Mouse (Mus musculus) right cerebral cortex, postnatal 10 days (tissue): ENCODE data around the gene AC170998.1.
"Not testable (repeated sequence)": the region's sequence is repeated elsewhere in the genome, so short reads cannot be mapped to it uniquely, and the experiment has no call there.

ENCODE experiments used
- DNase-seq, 2 experiments: peaks; one replicate each; pipeline ENCODE4 v3.0.0; 2021; ENCODE audit warnings: low spot score in 2 of 2

AC170998.1 gene

DNA sequence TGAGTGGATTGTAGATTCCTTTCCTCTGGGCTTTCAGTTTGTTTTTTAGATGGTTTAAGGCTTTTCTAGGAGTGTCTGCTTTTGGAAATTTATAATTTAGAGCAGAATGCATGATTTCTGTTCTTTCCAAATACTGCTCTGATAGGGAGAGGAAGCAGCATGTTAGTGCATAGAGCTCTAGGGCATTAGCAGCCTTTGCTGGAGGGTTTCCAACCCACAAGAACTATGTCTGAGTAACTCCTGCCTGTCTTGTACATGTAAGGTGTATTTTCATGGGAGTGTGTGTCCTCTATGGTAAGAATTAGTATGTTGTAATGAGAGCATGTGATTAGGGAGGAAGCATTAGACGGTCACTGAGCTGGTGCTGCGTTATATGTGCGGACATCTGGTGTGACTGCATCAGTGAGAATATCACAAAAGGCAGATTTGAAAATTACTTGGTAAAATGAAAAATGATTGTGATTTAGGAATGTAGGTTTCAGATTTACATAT lies 18.7 kb upstream of the AC170998.1 start:
- DNase-seq: no peak

DNA sequence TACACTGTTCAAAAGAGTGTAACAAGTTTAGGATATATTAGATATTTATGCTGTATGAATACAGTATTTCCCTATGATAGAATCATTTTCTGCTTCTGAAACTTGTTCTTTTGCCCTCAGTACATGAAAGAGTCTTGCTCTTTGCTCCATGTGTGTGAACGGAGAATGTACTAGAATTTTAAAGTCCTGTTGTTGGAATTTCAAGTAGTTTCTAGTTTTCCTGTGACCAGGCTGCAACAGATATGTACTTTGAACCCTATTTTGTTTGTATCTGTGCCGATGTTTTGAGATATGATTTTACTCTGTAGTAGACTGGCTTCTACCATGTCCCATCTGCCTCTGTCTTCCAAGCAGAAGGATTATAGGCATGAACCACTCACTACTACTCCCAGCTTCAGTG lies 18.1 kb upstream of the AC170998.1 start:
- no peak for DNase-seq

DNA sequence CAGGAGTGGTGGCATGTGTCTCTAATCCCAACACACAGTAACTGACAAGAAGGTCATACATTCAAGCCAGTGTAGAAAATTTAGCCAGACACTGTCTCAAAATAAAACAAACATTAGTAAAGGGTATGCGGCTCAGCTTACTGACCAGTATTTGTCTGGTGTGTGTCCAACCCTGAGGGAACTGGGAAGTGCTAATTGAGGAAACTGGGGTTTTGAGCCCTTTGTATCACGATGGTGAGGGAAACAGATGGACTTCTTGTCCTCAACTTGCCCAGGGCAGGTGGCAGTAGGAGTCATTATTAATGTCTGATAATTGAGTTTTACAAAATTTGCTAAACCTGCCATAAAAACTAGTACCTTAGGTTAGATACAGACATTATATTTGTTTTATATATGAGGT lies 16.9 kb upstream of the AC170998.1 start:
- no peak for DNase-seq

DNA sequence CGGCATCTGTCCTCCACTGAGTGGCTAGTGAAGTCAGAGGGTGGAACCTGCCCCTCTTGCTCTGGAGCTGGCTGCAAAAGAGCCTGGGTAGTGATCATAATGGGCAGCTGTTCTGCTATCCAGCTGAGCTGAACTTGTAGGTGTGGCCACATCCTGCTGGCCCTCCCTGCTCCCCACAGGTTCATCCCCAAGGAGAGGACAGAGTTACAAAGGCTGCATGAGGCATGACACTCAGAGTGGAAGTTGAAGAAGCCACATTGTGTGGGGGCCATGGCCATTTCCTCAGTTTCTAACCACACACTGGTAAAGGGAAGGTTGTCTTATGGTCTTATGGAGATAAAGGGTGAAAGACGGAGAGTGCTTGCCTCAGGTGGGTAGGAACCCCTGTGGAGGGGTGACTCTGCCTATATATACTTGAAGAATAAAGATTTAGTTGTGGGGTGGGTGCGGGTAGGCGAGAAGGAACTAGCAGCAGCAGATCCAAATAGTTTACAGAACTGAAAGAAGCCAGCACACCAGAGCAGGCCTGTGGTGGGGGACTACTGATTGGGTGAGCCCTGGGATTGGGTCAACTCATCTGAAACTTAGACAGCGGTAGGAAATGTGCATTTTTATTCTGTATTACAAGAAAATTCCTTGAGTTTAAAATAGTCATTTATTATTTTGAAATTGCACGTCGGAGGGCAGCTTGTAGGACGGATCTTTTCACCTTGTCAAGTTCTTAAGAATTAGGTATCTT lies 16.2 kb upstream of the AC170998.1 start:
- no peak for DNase-seq

DNA sequence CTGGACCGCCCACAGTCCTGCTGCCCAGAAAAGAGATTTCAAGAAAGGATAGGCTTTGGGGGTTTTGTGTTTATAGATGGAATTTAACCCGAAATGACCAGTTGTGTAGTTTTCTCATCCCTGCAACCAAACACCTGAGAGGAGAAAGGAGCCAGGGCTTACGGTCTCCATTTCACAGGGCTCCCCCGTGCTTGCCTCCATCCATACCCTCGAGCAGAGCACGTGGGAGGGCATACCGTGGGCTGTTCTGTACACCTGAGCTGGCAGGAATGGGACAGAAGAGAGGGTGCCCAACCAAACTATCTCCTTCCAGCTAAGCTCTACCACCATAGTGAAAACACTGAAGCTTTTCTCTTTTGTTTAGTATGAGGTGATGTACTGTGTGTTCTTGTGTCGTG lies 15.6 kb upstream of the AC170998.1 start:
- DNase-seq: no peak

DNA sequence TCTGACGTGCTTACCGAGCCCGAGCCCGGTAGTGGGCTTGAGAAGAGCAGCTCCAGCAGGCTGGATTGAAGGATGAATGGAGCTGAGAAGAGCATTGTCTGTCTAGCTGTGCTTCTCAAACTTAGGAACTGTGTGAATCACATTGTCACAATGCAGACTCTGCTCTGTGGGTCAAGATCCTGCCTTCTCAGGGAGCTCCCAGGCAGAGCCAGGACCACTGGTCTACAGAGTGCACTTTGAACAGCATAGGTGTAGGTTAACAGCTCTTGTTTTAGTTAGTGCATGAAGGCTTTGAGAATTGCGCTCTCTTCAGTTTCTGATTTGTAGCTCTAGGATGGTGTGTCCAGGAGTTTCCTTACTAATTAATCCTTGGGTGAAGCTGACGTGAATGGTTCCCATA lies 14.6 kb upstream of the AC170998.1 start:
- DNase-seq: no peak

DNA sequence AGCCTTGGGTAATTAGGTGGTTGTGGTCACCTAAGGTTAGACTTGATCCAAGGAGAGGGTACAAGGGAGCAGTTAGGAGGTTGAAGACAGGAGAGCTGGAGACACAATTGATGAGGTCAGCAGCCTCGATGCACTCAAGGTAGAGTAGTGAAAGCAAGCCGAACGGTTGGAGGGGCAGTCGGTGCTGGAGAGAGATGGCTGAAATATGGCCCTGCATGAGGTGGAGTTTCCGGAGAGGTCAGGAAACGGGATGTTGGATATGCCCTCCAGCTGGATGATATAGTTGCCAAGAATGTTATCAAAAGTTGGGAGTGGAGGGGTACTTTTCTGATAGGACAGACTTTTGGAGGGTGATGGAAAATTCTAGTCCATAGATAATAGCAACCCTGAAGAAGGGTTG lies 13.6 kb upstream of the AC170998.1 start:
- no peak for DNase-seq

DNA sequence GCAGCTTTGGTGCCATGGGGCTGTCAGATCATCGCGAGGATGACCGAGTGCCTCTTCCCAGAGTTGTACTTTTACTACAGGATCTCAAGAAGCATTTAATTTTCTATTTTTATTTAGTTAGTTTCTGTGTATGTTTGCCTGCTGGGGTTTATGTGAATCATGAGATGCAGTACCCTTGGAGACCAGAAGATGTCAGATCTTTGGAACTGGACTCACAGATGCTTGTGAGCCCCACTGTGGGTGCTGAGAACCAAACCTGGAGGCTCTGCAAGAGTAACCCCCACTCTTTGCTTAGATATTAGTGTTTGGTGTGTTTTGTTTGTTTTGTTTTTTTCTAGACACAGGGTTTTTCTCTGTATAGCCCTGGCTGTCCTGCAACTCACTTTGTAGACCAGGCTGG lies 11.9 kb upstream of the AC170998.1 start:
- DNase-seq: no peak

DNA sequence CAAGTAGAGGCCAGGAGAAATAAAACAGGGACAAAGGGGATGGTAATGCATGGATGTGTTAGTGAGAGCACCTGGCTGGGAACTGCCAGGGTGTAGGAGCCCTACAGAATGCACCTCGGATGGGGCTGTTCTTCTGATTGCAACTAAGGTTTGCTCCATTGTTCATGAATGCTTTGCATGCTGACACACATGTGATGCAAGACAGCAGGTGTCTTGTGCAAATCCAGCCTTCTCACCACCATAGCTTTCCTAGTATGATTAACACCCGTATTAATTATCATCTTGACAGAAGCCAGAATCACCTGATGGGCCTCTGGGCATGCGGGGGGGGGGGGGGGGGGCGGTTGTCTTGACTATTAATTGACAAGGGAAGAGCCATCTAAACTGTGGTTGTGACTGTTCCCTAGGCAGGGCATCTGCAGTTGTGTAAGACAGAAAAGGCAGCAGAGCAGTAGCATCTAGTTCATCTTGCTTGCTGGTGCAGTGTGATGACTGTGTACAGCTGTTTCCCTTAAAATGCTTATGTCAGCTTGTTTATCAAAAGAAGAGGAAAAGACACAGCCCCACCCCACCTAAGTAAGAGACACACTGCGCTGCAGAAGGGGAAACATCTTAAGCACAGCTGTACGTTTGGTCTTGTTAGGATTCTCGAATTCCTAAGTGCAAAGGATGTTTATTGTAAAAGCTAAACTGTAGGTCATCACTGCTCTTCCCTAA lies 9.9 kb upstream of the AC170998.1 start:
- no peak for DNase-seq

DNA sequence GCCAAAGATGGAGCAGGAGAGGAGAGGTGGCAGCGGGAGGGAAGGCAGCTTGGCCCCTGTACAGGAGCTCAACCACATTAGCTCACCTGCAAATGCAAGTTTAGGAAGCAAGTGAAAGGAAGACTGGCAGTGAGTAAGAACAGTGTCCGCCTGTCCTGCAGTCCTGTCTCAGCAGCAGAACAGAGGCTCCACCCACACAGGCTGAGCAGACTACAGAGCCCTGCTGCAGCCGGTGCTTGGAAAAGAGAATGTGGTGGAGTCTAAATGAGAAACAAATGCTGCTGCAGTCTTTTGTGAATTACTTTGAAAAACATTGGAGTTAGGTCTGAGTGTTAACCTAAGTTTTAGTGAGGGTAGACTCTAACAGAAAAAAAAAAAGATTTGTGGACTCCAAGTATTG lies 8.3 kb upstream of the AC170998.1 start:
- DNase-seq: no peak

DNA sequence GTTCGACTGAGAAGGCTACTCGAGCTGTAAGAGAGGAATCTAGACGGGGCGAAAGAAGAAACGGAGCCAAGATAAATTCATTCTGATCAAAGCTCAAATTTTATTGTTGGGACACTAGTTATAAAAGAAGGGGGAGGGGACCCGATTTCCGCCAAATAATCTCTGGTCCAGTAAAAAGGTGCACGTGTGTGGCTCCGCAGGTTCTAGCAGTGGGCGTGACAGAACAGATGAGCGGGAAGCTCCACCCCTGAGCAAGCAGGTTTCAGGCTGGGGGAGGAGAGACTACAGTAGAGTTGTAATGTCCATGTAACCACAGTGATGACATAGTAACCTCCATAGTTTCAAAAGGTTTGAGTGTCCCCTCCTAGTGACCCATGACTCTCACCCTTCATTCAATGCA lies 1.6 kb downstream of the AC170998.1 start:
- not testable (repeated sequence) for DNase-seq

DNA sequence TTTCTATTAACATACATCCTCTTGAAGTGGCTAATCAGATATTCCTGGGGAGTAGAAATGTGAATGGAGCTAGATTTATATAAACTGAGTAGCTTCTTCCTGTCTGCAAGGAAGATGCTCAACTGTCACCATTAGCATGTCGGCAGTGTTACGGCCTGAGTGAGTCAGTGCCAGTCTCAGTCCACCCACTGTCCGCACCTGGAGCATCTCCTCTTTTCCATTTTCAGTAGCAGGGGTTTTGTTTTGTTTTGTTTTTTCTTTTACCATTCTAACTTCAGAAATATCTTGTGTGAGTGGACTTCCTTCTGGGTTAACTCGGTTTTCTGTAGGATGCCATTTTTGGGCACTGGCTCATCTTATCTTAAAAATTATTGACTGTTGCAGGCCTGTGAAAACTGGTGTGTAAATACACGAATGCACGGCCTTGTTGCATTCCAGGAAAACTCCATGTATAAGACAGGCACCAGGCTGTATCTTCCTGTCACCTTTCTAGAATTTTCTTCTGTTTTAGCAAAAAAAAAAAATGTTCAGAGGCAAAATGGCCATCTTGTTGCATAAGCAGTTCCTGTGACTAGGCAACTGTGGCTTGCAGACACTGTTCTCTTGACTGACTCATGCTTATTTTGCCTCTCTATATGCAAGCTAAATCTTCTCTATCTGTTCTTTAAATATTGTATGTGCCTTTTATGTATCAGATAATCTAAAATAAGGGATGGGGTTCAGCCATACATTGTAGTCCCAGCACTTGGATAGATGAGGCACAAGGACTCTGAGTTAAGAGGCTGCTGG lies 9.6 kb downstream of the AC170998.1 start:
- no peak for DNase-seq

DNA sequence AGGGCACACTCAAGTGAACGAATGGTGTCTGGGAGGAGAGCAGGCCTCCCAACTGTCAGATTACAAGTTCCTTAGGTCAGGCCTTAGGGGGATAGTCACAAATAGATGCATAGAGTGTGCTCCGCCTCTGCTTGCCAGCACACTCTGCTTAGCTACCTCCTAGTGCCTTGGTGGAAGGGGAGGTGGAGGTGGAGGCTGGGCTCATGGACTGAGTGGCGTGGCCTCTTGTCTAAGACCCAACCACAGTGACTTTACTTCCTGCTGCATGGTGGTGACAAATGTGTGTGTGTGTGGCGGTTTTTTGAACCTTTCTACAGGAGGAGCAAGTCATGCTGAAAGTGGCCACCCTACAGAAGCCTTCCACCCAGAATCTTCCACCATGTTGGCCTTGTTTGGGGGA lies 10.6 kb downstream of the AC170998.1 start:
- no peak for DNase-seq

DNA sequence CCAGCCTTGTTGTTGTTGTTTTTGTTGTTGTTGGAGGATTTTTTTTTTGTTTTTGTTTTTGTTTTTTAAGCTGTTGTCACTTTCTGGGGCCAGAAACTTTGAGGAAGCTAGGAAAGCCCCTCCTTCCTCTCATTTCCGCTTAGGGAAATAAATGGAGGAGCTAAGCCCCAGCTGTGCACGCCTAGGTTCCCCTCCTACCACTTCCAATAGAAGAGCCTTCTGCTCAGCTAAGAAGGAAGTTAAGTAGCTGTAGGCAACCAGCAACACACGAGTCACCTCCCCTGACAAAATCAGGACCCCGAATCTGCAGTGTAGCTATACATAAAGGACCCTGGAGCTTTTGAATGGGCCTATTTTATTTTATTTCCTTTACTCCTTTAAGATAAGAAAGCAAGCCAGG lies 12.1 kb downstream of the AC170998.1 start:
- DNase-seq: no peak

DNA sequence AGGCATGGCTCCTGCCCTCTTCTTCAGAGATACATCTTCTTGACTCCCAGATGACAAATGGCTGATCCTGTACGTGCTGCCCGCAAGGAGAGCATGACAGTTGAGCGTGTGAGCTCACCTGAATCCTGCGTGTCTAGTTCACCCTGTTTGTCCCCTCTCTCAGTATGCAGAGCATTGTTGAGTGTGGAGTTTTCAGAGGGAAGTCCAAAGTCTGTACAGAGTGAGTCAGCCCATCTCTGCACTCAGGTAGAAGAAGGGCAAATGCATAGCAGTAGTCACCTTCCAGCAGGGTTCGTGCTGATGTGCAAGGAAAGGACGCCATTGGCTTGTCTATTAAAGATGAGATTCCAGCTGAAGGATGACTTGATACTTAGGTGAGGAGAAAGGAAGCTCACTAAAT lies 13.4 kb downstream of the AC170998.1 start:
- no peak for DNase-seq

DNA sequence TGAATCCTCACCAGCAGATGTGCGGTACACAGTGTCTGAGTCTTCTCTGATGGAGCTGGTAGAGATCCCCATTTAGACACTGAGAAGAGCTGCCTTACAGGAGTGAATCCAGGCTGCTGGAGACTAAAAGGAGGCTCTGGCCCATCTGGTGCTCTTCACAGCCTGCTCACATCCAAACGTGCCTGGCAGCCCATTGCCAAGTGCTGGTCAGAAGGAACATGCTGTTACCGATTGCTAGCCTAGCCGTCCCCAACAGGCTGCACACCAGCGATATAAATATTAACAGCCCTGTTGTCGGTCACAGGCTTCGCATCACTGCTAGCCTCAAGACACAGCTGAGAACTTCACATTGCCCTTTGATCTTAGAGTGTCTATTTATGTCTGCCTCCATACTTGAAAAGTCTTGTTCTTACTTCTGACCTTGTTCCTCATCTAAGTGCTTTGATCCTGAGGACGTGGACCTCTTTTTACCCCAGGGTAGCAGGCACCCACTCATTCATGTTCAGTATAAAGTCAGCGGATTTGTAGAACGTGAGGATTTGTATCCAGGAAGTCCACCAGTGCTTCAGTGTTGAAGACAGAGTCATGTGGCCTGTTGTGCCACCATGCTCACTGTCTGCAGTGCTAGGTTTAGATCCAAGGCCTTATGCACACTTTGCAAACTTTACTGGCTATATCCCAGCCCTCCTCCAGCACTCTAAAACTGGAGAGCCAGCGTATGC lies 17.4 kb downstream of the AC170998.1 start:
- peak; percentile 79 to 86 for DNase-seq

DNA sequence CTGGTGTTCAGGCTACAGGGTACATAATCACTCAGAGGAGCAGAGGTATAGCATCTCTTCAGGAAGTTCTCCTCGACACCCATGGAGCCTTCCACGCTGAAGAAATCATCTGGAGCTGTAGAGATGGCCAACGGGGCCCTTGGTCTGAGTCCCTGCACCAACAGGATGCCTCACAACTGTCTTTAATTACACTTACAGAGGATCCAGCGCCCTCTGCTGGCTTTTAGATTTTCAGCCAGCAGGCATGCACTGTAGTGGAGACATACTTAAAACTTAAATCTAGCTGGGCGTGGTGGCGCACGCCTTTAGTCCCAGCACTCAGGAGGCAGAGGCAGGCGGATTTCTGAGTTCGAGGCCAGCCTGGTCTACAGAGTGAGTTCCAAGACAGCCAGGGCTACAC lies 18.0 kb downstream of the AC170998.1 start:
- DNase-seq: no peak

DNA sequence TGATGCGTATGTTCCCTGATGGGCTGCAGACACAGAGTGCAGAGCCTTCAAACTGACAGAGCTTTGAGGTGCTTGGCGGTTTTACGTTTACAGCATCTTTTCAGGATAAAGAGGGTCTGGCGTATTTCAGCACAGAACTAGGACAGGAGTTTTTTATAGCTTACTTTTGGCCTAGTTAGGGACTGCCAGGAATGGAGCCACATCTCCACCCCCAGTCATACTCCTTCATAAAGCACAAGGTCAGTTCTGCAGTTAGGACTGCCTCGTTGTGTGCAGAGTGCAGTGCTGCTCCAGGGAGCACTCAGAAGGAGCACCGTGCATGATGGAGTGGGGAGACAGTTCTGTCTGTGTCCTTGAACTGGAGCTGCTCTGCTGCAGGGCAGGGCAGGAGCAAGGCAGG lies 19.9 kb downstream of the AC170998.1 start:
- DNase-seq: peak in 1 of 2 experiments; percentile 60

DNA sequence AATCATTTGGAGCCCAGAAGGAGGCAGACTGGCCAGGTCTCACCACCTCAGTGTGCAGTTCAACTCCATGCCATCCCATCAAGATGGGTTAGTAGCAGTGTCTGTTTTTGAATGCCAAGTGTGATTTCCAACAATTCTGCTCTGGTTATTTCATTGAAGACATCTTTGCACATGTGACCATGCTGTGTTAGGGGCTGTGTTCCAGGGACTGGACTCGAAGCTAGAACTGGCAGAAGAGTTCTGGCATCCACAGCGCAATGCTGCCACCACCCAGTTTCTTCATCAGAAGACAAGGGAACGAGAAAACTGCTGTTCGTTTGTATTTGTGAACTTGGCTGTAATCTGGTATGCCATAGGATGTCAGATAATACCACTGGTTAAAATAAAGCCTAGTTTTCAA lies 22.1 kb downstream of the AC170998.1 start:
- no peak for DNase-seq

DNA sequence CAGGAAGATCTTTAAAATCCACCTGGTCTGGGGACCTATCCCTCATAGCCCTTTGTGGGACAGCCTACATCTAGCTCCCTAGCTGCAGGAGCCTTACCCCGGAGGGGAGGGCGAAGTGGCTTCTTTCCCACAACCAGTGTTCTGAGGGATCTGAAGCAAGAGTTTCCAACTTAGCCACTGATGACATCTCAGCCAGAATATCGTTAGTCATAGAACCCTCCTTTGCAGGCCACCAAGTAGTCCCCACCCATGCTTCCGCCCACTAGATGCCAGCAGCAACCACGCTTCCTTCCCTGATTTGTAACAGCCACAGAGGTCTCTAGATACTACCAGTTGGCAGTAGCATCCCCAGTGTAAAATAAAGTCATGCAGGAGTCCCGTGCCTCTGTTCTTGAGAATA lies 24.7 kb downstream of the AC170998.1 start:
- no peak for DNase-seq

DNA sequence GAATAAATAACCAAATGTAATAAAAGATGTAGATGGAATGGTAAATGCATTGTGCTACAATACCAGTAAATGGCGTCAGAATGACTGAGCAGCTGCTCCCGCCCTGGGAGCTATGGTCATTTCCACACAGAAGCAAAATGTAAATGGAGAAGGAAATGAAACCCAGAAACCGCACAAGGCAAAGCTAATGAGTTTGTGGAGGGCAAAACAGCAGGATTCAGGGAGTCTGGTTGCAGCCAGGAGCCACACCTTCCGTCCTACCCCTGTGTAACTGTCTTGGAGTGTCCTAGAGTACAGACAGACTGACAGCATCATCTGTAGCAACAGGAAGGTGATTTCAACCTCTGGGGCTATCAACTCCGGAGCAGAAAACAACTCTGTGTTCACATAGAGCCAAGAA lies 30.6 kb downstream of the AC170998.1 start:
- no peak for DNase-seq

DNA sequence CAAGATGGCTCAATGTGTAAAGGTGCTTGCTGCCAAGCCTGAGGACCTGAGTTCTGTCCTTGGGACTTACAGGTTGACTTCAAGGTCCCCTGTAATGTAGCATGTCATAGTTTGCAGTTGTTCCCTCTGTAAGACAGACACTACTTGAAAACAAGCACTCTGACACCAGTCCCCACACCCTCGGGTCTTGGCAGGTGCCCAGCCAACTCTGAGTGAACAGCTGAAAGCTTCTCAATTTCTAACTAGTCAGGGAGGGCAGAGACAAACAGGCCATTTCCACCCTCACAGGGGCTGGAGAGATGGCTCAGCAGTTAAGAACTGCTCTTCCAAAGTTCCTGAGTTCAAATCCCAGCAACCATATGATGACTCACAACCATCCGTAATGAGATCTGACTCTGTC lies 31.6 kb downstream of the AC170998.1 start:
- DNase-seq: no peak
